8 mouse cellular contexts compared by ENCODE assay signal in the genomic region with DNA sequence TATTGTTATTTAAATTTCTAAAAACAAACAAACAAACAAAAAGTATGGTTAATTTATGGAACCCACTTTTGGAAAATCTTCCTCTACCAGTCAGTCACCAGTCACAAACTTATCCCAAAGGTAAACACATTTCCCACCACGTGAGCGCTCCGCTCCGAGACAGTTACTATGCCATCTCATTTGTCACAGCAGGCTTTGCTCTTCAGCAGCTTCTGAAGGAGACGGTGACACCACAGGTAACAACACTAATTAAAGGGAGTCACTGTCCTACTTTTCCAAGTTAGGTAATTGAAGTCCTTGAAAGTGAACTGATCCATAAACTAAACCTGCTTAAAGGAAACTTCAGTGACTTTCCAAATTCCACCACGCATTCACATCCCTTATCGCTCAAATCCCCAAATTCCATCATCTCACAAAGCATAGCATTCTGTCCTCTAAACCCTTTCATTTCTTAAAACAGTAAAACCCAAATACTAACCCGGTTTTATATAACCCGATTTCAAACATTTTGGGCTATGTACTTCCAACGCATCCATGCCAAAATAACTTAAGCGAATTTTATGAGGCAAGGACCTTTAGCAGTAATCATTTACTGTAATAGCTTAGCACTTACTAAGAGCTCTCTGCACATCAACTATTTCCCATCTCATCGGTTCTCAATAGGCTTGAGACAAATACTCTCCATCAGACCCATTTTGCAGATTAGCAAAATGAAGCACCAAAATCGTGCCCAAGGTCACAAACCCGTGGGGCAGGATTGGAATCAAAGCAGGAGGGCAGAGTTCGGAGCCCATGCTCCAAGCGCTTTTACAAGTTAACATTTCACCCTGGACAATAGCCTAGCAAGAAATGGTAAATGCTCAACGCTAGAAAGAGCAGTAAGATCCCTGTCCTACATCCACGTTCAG. TPM values are rescaled to one million over a fixed set of nuclear protein-coding genes. Genes with fewer than 3 reads are reported as not detected.
DNase-seq lines count a peak whose midpoint lies in the region; ATAC-seq and TF ChIP-seq lines count a peak whose summit lies in the region.

No protein-coding gene starts in this region.

- TF ChIP-seq POLR2A in bone marrow macrophage, adult 2 months (IDR thresholded peaks at IDR 0.05; ENCODE audit: borderline replicate concordance, low read depth, low read length), result no peak

- H3K36me3 ChIP-seq in kidney, postnatal 0 days (ENCODE audit: insufficient read depth, low read length), result no peaks in the 10 kb centered on the region
- H3K36me3 ChIP-seq in hindbrain, embryonic 11.5 days (ENCODE audit: control insufficient read depth, insufficient read depth, low read length), result no peaks in the 10 kb centered on the region
- H3K36me3 ChIP-seq in megakaryocyte, embryonic 14.5 days (replicated peaks; ENCODE audit: low read length), result peaks cover 4% of the 10 kb centered on the region

- no peak for TF ChIP-seq CTCF in kidney, postnatal 0 days (IDR thresholded peaks at IDR 0.05; ENCODE audit: low read depth)
- no peak for TF ChIP-seq CTCF in bone marrow macrophage, adult 2 months (IDR thresholded peaks at IDR 0.05; ENCODE audit: low read depth, low read length)

- DNase-seq in kidney, postnatal 0 days (ENCODE audit: low spot score), result no peak
- no peak for DNase-seq in kidney, postnatal 4 days
- DNase-seq in hindbrain, embryonic 11.5 days (ENCODE audit: low spot score), result peak; percentile 31
- no peak for DNase-seq in cerebellum, postnatal 4 days (ENCODE audit: low spot score in 2 of 2)

- H3K27me3 ChIP-seq in kidney, postnatal 0 days (ENCODE audit: insufficient read depth, low read length), result no peaks in the 10 kb centered on the region
- no peaks in the 10 kb centered on the region for H3K27me3 ChIP-seq in hindbrain, embryonic 11.5 days (ENCODE audit: control insufficient read depth, insufficient read depth, low read length)
- no peaks in the 10 kb centered on the region for H3K27me3 ChIP-seq in megakaryocyte, embryonic 14.5 days (replicated peaks)

- H3K4me1 ChIP-seq in kidney, postnatal 0 days (replicated peaks; ENCODE audit: insufficient read depth, low read length), result peaks cover 16% of the 10 kb centered on the region; the same call in 1 of the 2 replicates
- H3K4me1 ChIP-seq in bone marrow macrophage, adult 2 months (ENCODE audit: control insufficient read depth, insufficient read depth, low read length), result peaks cover 17% of the 10 kb centered on the region
- H3K4me1 ChIP-seq in hindbrain, embryonic 11.5 days (replicated peaks; ENCODE audit: control insufficient read depth, insufficient read depth, low read length), result no peaks in the 10 kb centered on the region
- H3K4me1 ChIP-seq in megakaryocyte, embryonic 14.5 days, result peaks cover 55% of the 10 kb centered on the region

- peak overlapping the region; percentile 59 for H3K4me2 ChIP-seq in kidney, postnatal 0 days (ENCODE audit: low read length)
- H3K4me2 ChIP-seq in hindbrain, embryonic 11.5 days (replicated peaks; ENCODE audit: low read depth, low read length), result peak overlapping the region; percentile 69

- no peak for ATAC-seq in kidney, postnatal 0 days (replicated peaks; ENCODE audit: low FRiP score, low read depth)
- ATAC-seq in hindbrain, embryonic 11.5 days (ENCODE audit: low FRiP score), result no peak
- ATAC-seq in megakaryocyte-erythroid progenitor cell, adult 5-6 weeks (replicated peaks; ENCODE audit: low FRiP score, low TSS enrichment, poor library complexity, severe bottlenecking), result no peak; the same call in 1 of the 2 replicates
- ATAC-seq in monocyte, adult 5-6 weeks (replicated peaks; ENCODE audit: insufficient number of reproducible peaks, low FRiP score, low TSS enrichment, poor library complexity, severe bottlenecking), result no peak

- H3K9ac ChIP-seq in kidney, postnatal 0 days (ENCODE audit: low read depth, low read length), result peak overlapping the region; percentile 95
- H3K9ac ChIP-seq in hindbrain, embryonic 11.5 days (ENCODE audit: low read depth, low read length), result peak overlapping the region; percentile 99

- peak overlapping the region; percentile 91 for H3K4me3 ChIP-seq in kidney, postnatal 0 days (replicated peaks; ENCODE audit: low read depth, low read length)
- peak overlapping the region; percentile 79 for H3K4me3 ChIP-seq in bone marrow macrophage, adult 2 months (ENCODE audit: insufficient read depth, low read length)
- H3K4me3 ChIP-seq in hindbrain, embryonic 11.5 days (ENCODE audit: low read depth, low read length), result peak overlapping the region; percentile 92
- peak overlapping the region; percentile 97 for H3K4me3 ChIP-seq in megakaryocyte, embryonic 14.5 days (replicated peaks)

- peak overlapping the region; percentile 97 for H3K27ac ChIP-seq in kidney, postnatal 0 days
- 0 out of 2 replicates have a peak overlapping the region, but pooled peaks have one; percentile 65 for H3K27ac ChIP-seq in bone marrow macrophage, adult 2 months (ENCODE audit: insufficient read depth, low read depth, low read length)
- H3K27ac ChIP-seq in hindbrain, embryonic 11.5 days (ENCODE audit: low read depth, low read length), result peak overlapping the region; percentile 98

- WGBS in kidney, postnatal 0 days, result 4% methylated on average over 18 of the region's 18 CpGs
- 6% methylated on average over 18 of the region's 18 CpGs for WGBS in hindbrain, embryonic 11.5 days

- H3K9me3 ChIP-seq in kidney, postnatal 0 days (replicated peaks; ENCODE audit: low read length), result no peaks in the 10 kb centered on the region
- no peaks in the 10 kb centered on the region for H3K9me3 ChIP-seq in hindbrain, embryonic 11.5 days (ENCODE audit: control insufficient read depth, low read length)
- no peaks in the 10 kb centered on the region for H3K9me3 ChIP-seq in megakaryocyte, embryonic 14.5 days

RNA-seq across cellular contexts. Expression of a gene that starts 0.9 kb away (rescaled TPM):
- polyA plus RNA-seq in kidney, postnatal 0 days (2015; fragmentation: Nextera tagmentation; extraction: Ambion mirVana), result 6.5 and 6.9 TPM in 2 replicates
- polyA plus RNA-seq in bone marrow macrophage, adult 2 months (2012; ENCODE audit: insufficient read depth, insufficient read length, missing spikeins), result 0.91 TPM in 1 of 2 replicates, not detected in the other
- 5.9 and 6.3 TPM in 2 replicates for polyA plus RNA-seq in hindbrain, embryonic 11.5 days (2014; fragmentation: Nextera tagmentation; extraction: Ambion mirVana)
- 4.0 and 17.9 TPM in 2 replicates for polyA plus RNA-seq in megakaryocyte, embryonic 14.5 days (2012; ENCODE audit: insufficient read depth, low replicate concordance)
- total RNA-seq in megakaryocyte-erythroid progenitor cell, adult 5-6 weeks (2014; fragmentation: Nextera tagmentation), result not detected in 2 replicates
- 4.9 TPM in 1 of 2 replicates, not detected in the other for total RNA-seq in megakaryocyte-erythroid progenitor cell, adult 5-6 weeks (2017)
- total RNA-seq in monocyte, adult 5-6 weeks (2017), result not detected in 3 replicates

RNA-seq across cellular contexts. Expression of a gene that starts 1.2 kb away (rescaled TPM):
- polyA plus RNA-seq in kidney, postnatal 0 days (2015; fragmentation: Nextera tagmentation; extraction: Ambion mirVana), result 48.0 and 50.1 TPM in 2 replicates
- 11.1 and 11.8 TPM in 2 replicates for polyA plus RNA-seq in bone marrow macrophage, adult 2 months (2012; ENCODE audit: insufficient read depth, insufficient read length, missing spikeins)
- polyA plus RNA-seq in hindbrain, embryonic 11.5 days (2014; fragmentation: Nextera tagmentation; extraction: Ambion mirVana), result 78.8 and 82.9 TPM in 2 replicates
- 2.3 and 3.1 TPM in 2 replicates for polyA plus RNA-seq in megakaryocyte, embryonic 14.5 days (2012; ENCODE audit: insufficient read depth, low replicate concordance)
- 17.6 and 20.8 TPM in 2 replicates for total RNA-seq in megakaryocyte-erythroid progenitor cell, adult 5-6 weeks (2014; fragmentation: Nextera tagmentation)
- 24.7 and 32.5 TPM in 2 replicates for total RNA-seq in megakaryocyte-erythroid progenitor cell, adult 5-6 weeks (2017)
- 29.7 to 37.9 TPM (median 35.9 TPM) in 3 replicates for total RNA-seq in monocyte, adult 5-6 weeks (2017)
